Mouse (Mus musculus) pancreas, adult 10 weeks (tissue): ENCODE results near the gene Sike1. TPM values are rescaled to one million over a fixed set of nuclear protein-coding genes. Genes with fewer than 3 reads are reported as not detected.

Experiments
- polyA plus RNA-seq: library from polyadenylated mRNA; stranded (reverse); fragments of 350-450 nt; fragmentation: Illumina TruSeq; extraction: RNeasy Lipid Tissue Mini Kit (QIAGEN cat#74804); gene quantifications from one replicate; pipeline ENCODE4 v1.2.3, GENCODE M21; 2015; ENCODE audit warnings: low read depth, low replicate concordance; ENCODE audit not compliant: insufficient read depth

The Sike1 gene
- 5.8 TPM for polyA plus RNA-seq

GRCm38 (mm10) chr3:102995605-102996321, at the start of gene Sike1:
Sike1 (plus strand) TSS chr3:102995708.

GRCm38 (mm10) chr3:102964033-102964432, 31.5 kb upstream of the Sike1 start, which contains the start of gene Nr1h5:
Nr1h5 (minus strand) TSS chr3:102964133.

DNA sequence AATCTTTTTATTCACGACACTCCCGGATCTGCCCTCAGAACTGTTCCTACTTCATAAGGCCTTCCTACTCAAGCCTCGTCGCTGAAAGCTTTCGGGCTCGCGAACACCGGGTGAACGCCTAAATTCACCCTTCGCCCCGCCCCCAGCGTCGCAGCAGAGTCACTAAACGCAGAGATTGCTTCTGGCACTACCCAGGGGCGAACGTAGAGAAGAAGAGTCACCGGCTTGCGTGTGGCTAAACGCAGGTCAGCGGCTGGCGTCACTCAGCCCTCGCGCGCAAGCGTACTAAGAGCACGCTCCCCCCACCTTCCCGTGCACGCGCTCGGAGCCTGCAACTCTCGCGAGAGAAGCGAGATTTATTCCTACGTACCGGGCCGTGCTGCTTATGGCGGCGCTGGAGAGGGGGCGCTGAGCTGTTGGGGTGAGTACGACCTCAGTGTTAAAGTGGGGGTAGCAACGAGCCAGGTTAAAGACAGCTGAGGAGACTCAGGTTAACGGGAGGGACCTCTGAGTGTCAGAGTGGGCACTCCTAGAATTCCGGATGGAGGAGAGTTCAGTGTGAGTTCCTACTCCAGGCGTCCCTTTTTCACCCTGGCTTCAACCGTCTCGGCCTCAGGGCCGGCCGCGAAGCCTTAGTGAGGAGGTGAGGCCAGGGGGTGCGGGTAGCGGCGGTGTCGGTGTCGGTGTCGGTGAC, 24.9 kb downstream of the Sike1 start, which contains the start of gene Csde1:
Gene Csde1 (plus strand): TSS at position 178 of the 694 bp plus-strand sequence.

Other genes with a start within 250 kb of the Sike1 start
- not detected for gene Tshb, start 213.0 kb upstream of the Sike1 start, polyA plus RNA-seq
- gene Sycp1, start 59.6 kb upstream of the Sike1 start, polyA plus RNA-seq, result not detected
- gene Nr1h5, start 31.6 kb upstream of the Sike1 start, polyA plus RNA-seq, result not detected
- gene Csde1, start 24.7 kb downstream of the Sike1 start, polyA plus RNA-seq, result 58.6 TPM
- 10.4 TPM for gene Nras, start 62.6 kb downstream of the Sike1 start, polyA plus RNA-seq
- not detected for gene Ampd1, start 78.3 kb downstream of the Sike1 start, polyA plus RNA-seq
- gene Dennd2c, start 106.9 kb downstream of the Sike1 start, polyA plus RNA-seq, result 0.55 TPM
- gene Bcas2, start 175.9 kb downstream of the Sike1 start, polyA plus RNA-seq, result 13.8 TPM